Mouse (Mus musculus) myocyte (in vitro differentiated cells): ENCODE data around the gene Gm20379. TPM values are rescaled to one million over a fixed set of nuclear protein-coding genes. Genes with fewer than 3 reads are reported as not detected.

Source experiments
- H3K27me3 ChIP-seq: one replicate; pipeline ENCODE4 v1.6.1; 2011; ENCODE audit not compliant: control insufficient read depth, insufficient read depth, insufficient read length
- H3K36me3 ChIP-seq: one replicate; pipeline ENCODE4 v1.6.1; 2011; ENCODE audit not compliant: control insufficient read depth, insufficient read depth
- H3K4me2 ChIP-seq: one replicate; pipeline ENCODE4 v1.6.1; 2011; ENCODE audit warnings: low read depth, control low read depth
- H3K4me3 ChIP-seq: one replicate; pipeline ENCODE4 v1.5.1; 2011; ENCODE audit warnings: mild to moderate bottlenecking, control low read depth, moderate library complexity
- H3K79me2 ChIP-seq: one replicate; pipeline ENCODE4 v1.6.1; 2011; ENCODE audit not compliant: control insufficient read depth, insufficient read depth
- H3ac ChIP-seq: one replicate; pipeline ENCODE4 v1.6.1; 2011; ENCODE audit not compliant: control insufficient read depth, insufficient read length
- CEBPB ChIP-seq: IDR thresholded peaks from 2 replicates; pipeline ENCODE4 v1.6.1; 2011; ENCODE audit warnings: mild to moderate bottlenecking, moderate library complexity; ENCODE audit not compliant: poor library complexity, insufficient read depth, severe bottlenecking
- E2F4 ChIP-seq: IDR thresholded peaks from one replicate; pipeline ENCODE4 v1.6.1; 2011; ENCODE audit warnings: mild to moderate bottlenecking, control low read depth, moderate library complexity; ENCODE audit not compliant: insufficient read depth
- MAX ChIP-seq: IDR thresholded peaks from one replicate; pipeline ENCODE4 v1.6.1; 2011; ENCODE audit warnings: low read depth, mild to moderate bottlenecking, control low read depth
- MYOD1 ChIP-seq, 3 experiments: IDR thresholded peaks; one replicate each; pipeline ENCODE4 v1.6.1; 2011; ENCODE audit warnings: control low read depth in 2 of 3, low read depth in 2 of 3, mild to moderate bottlenecking in 2 of 3, moderate library complexity in 1 of 3; ENCODE audit not compliant: insufficient read length in 2 of 3, control insufficient read depth in 1 of 3
- MYOG ChIP-seq, 3 experiments: IDR thresholded peaks; one replicate each; pipeline ENCODE4 v1.6.1; 2011; ENCODE audit warnings: control low read depth in 2 of 3, low read depth in 2 of 3, mild to moderate bottlenecking in 2 of 3; ENCODE audit not compliant: insufficient read length in 2 of 3, control insufficient read depth in 1 of 3, insufficient read depth in 1 of 3
- POLR2A ChIP-seq: IDR thresholded peaks from one replicate; pipeline ENCODE4 v1.6.1; 2011; ENCODE audit warnings: low read depth, mild to moderate bottlenecking, control low read depth, moderate library complexity; ENCODE audit not compliant: insufficient read length
- POLR2AphosphoS2 ChIP-seq: IDR thresholded peaks from one replicate; pipeline ENCODE4 v1.6.1; 2011; ENCODE audit warnings: low read depth, control low read depth; ENCODE audit not compliant: insufficient read length
- REST ChIP-seq: IDR thresholded peaks from one replicate; pipeline ENCODE4 v1.6.1; 2011; ENCODE audit warnings: mild to moderate bottlenecking, control low read depth, moderate library complexity; ENCODE audit not compliant: insufficient read depth, insufficient read length
- SRF ChIP-seq: IDR thresholded peaks from one replicate; pipeline ENCODE4 v1.6.1; 2011; ENCODE audit warnings: low read depth; ENCODE audit not compliant: control insufficient read depth, insufficient read length
- TCF12 ChIP-seq: IDR thresholded peaks from one replicate; pipeline ENCODE4 v1.6.1; 2011; ENCODE audit warnings: mild to moderate bottlenecking, control low read depth; ENCODE audit not compliant: poor library complexity, insufficient read depth, severe bottlenecking
- TCF3 ChIP-seq: IDR thresholded peaks from one replicate; pipeline ENCODE4 v1.6.1; 2011; ENCODE audit warnings: low read depth, control low read depth; ENCODE audit not compliant: insufficient read length
- USF1 ChIP-seq: IDR thresholded peaks from one replicate; pipeline ENCODE4 v1.6.1; 2011; ENCODE audit warnings: low read depth, mild to moderate bottlenecking, control low read depth, moderate library complexity
- polyA plus RNA-seq: library from polyadenylated mRNA; unstranded; fragments of >200 nt; fragmentation: generic; extraction: Trizol; gene quantifications from one replicate; pipeline ENCODE4 v1.2.1, GENCODE M21; 2012; ENCODE audit warnings: missing spikeins

Gene Gm20379
- polyA plus RNA-seq, 1 experiment, result not detected

DNA sequence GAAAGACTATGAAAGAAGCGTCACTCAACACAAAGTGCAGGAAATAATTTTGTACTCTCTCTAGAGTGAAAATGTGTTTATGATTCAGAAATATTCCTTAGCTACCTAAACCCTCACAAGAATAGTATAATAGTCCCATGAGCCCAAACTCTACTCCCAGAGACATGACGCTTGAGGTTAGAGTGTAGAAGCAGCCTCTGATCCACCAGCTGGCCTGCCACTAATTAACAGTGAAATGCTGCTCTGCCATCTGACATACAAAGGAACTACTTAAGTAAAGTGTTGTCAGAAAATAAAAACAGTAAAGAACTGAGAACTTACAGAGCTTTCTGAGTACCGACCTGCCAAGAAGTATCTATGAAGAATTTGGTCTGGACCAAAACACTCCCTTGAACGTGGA, 3.3 kb upstream of the Gm20379 start:
- no peaks in the 10 kb centered on the region for H3K36me3 ChIP-seq
- H3K4me3 ChIP-seq, result no peak overlapping the region
- no peaks in the 10 kb centered on the region for H3K79me2 ChIP-seq
- no peaks in the 10 kb centered on the region for H3K27me3 ChIP-seq
- no peak overlapping the region for H3ac ChIP-seq
- no peak for TF ChIP-seq TCF12
- no peak for TF ChIP-seq MYOD1 (IDR thresholded peaks at IDR 0.05; ENCODE audit: control insufficient read depth in 1 of 3, insufficient read length in 2 of 3, low read depth in 2 of 3)
- TF ChIP-seq E2F4, result no peak
- TF ChIP-seq POLR2AphosphoS2, result no peak
- TF ChIP-seq CEBPB, result no peak
- no peak for TF ChIP-seq USF1
- no peak for TF ChIP-seq REST
- TF ChIP-seq TCF3, result no peak
- TF ChIP-seq SRF, result no peak
- no peak for TF ChIP-seq MYOG (IDR thresholded peaks at IDR 0.05; ENCODE audit: control insufficient read depth in 1 of 3, insufficient read depth in 1 of 3, insufficient read length in 2 of 3, low read depth in 2 of 3)
- no peak for TF ChIP-seq MAX
- TF ChIP-seq POLR2A, result no peak
- no peak overlapping the region for H3K4me2 ChIP-seq

DNA sequence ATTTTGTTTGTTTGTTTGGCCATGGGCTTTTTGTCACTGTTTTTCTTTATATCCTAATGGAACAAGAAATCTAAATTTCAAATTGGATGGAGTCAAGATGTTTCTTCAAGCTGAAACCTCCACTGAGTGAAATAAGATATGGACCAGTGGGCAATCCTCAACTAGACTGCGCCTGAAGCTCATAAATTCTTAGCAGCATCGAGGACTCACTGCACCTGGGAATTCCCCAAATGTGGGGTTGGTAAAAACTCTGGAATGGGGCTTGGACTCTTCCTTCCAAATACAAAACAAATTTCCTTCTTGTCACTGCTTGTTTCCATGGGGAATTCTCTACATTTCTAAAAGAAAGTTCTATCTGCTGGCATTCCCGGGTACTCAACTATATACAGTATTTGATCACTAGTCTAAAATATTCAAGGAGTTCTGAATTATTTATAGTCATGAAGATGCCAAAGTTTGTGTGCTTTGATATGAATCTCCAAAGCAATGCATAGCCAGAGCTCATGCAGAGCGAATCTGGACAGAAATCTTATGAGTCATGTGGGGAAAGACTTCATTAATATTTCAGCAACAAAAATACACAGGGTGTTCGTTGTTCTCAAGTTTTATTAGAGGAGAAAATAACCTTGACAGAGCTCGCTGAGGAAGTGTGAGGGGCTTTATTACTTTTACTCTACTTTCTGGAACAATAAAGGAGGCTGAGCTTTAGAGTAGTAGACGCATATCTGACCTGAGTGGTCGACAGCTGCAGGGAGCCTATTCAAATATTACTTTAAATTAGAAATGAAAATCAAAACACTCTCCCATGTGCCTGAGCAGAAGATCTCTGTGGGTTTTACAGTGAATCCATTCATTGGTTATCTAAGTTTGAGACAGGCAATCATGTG, 2.5 kb upstream of the Gm20379 start:
- Histone ChIP-seq H3K79me2 (no peaks in the 10 kb centered on the region), H3K27me3 (no peaks in the 10 kb centered on the region), H3ac (no peak overlapping the region), H3K36me3 (no peaks in the 10 kb centered on the region), H3K4me2 (no peak overlapping the region), H3K4me3 (no peak overlapping the region)
- TF ChIP-seq TCF3, result no peak
- TF ChIP-seq CEBPB, result no peak
- TF ChIP-seq POLR2A, result no peak
- TF ChIP-seq USF1, result no peak
- no peak for TF ChIP-seq POLR2AphosphoS2

DNA sequence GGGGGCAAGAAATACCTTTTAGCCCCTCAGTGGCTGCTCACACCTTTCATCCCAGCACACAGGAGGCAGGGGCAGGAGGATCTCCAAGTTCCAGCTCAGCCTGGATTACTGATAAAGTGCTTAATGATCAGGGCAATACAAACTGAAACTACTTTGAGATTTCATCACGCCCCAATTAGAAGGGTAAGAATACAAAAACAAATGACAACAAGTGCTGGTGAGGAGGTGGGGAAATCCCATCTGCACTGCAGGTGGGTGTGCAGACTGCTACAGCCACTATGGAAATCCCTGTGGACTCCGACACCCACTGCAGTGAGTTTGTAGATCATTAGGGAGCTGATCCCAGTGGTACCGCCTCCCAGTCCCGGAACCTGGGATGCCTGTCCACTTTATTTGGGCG, 1.5 kb upstream of the Gm20379 start:
- H3K36me3 ChIP-seq, result peaks cover 9% of the 10 kb centered on the region
- TF ChIP-seq MYOD1 (IDR thresholded peaks at IDR 0.05; ENCODE audit: control insufficient read depth in 1 of 3, insufficient read length in 2 of 3, low read depth in 2 of 3) (no peak), CEBPB (no peak), TCF3 (no peak)
- H3ac ChIP-seq, result no peak overlapping the region
- no peaks in the 10 kb centered on the region for H3K27me3 ChIP-seq
- no peak overlapping the region for H3K4me2 ChIP-seq
- H3K4me3 ChIP-seq, result no peak overlapping the region
- no peaks in the 10 kb centered on the region for H3K79me2 ChIP-seq

DNA sequence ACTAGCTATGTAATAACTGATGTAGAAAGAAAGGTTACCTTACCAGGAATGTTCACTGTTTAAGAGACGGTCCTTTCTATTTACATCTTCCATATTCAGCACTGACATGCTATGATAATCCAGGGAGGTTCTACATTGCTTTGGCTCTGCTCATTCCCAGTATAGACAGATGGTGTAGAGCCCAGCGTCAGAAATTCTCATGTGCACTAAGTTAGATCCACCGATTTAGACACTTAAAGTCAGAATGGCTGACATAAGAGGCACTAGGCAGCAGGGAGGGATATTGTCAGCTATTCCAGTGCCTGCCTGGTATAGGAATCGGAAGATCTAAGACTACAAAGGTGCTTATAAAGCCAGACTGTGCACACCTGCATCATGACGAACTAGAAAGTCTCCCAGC, 8.8 kb downstream of the Gm20379 start:
- H3K79me2 ChIP-seq, result no peaks in the 10 kb centered on the region
- H3K4me2 ChIP-seq, result no peak overlapping the region
- H3K4me3 ChIP-seq, result no peak overlapping the region
- TF ChIP-seq MYOD1 (IDR thresholded peaks at IDR 0.05; ENCODE audit: control insufficient read depth in 1 of 3, insufficient read length in 2 of 3, low read depth in 2 of 3) (no peak), MAX (no peak), POLR2AphosphoS2 (no peak)
- no peaks in the 10 kb centered on the region for H3K27me3 ChIP-seq
- H3ac ChIP-seq, result no peak overlapping the region
- H3K36me3 ChIP-seq, result peaks cover 4% of the 10 kb centered on the region

DNA sequence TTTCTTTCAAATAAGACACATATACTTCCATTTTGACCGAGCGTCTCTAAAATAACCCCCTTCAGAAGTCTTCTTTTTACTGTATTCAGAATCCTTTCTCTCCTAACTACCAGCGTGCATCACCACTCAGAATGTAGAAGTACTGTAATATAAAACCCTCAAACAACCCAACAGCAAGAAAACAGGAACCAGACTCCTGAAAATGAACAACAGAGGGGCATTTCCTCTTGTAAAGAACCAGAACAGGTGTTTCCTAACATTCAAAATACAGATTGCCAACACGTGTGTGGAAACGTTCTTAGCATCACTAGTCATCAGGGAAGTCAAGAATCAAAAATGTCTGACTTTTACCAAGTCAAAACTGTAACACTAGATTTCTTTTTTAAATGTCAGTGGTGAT, 15.0 kb downstream of the Gm20379 start:
- Histone ChIP-seq H3ac (no peak overlapping the region), H3K79me2 (no peaks in the 10 kb centered on the region), H3K27me3 (no peaks in the 10 kb centered on the region), H3K36me3 (peaks cover 7% of the 10 kb centered on the region), H3K4me2 (no peak overlapping the region), H3K4me3 (no peak overlapping the region)
- TF ChIP-seq MAX, result no peak
- TF ChIP-seq MYOG (IDR thresholded peaks at IDR 0.05; ENCODE audit: control insufficient read depth in 1 of 3, insufficient read depth in 1 of 3, insufficient read length in 2 of 3, low read depth in 2 of 3), result no peak
- TF ChIP-seq POLR2A, result no peak
- no peak for TF ChIP-seq TCF12
- no peak for TF ChIP-seq E2F4
- no peak for TF ChIP-seq MYOD1 (IDR thresholded peaks at IDR 0.05; ENCODE audit: control insufficient read depth in 1 of 3, insufficient read length in 2 of 3, low read depth in 2 of 3)
- no peak for TF ChIP-seq TCF3
- no peak for TF ChIP-seq REST
- no peak for TF ChIP-seq POLR2AphosphoS2
- no peak for TF ChIP-seq CEBPB
- TF ChIP-seq SRF, result no peak
- TF ChIP-seq USF1, result no peak
